Mouse (Mus musculus): ENCODE results near the gene Gabarapl1. TPM values are rescaled to one million over a fixed set of nuclear protein-coding genes. Genes with fewer than 3 reads are reported as not detected.

Gabarapl1 gene
- polyA plus RNA-seq, 1 experiment from 2014 or later = 40.3 TPM

- H3K9me3 ChIP-seq = no peaks in the 10 kb centered on the region
- H3K27me3 ChIP-seq (replicated peaks) = no peaks in the 10 kb centered on the region
- no peak overlapping the region for H3K4me3 ChIP-seq
- H3K4me2 ChIP-seq = no peak overlapping the region
- H3K27ac ChIP-seq (replicated peaks) = no peak overlapping the region
- H3K36me3 ChIP-seq = peaks cover 56% of the 10 kb centered on the region
- peaks cover 21% of the 10 kb centered on the region for H3K4me1 ChIP-seq
- no peak overlapping the region for H3K9ac ChIP-seq
- 84% methylated on average over 6 of the region's 6 CpGs for WGBS
- no peak for ATAC-seq (ENCODE audit: extremely low read depth, insufficient number of reproducible peaks, low FRiP score, low TSS enrichment)
Observed at GRCm38 (mm10) chr6:129538555-129538954, 5.6 kb downstream of the Gabarapl1 start.

- Histone ChIP-seq H3K4me3 (no peak overlapping the region), H3K9ac (no peak overlapping the region), H3K36me3 (peaks cover 56% of the 10 kb centered on the region), H3K4me1 (0 out of 2 replicates have a peak, but pooled peaks cover 5% of the 10 kb centered on the region), H3K27ac (replicated peaks) (no peak overlapping the region), H3K9me3 (no peaks in the 10 kb centered on the region), H3K27me3 (replicated peaks) (no peaks in the 10 kb centered on the region), H3K4me2 (no peak overlapping the region)
- ATAC-seq (ENCODE audit: extremely low read depth, insufficient number of reproducible peaks, low FRiP score, low TSS enrichment) = no peak
- WGBS = 83% methylated on average over 9 of the region's 9 CpGs
Observed at GRCm38 (mm10) chr6:129541931-129542330, 9.0 kb downstream of the Gabarapl1 start.

GRCm38 (mm10) chr6:129542540-129542939 lies 9.6 kb downstream of the Gabarapl1 start:
- Histone ChIP-seq H3K36me3 (peaks cover 52% of the 10 kb centered on the region), H3K27ac (replicated peaks) (no peak overlapping the region), H3K4me1 (0 out of 2 replicates have a peak, but pooled peaks cover 5% of the 10 kb centered on the region), H3K27me3 (replicated peaks) (no peaks in the 10 kb centered on the region), H3K9ac (no peak overlapping the region), H3K9me3 (no peaks in the 10 kb centered on the region), H3K4me2 (no peak overlapping the region), H3K4me3 (no peak overlapping the region)
- no peak for ATAC-seq (ENCODE audit: extremely low read depth, insufficient number of reproducible peaks, low FRiP score, low TSS enrichment)
- WGBS = 90% methylated on average over 3 of the region's 3 CpGs

- Histone ChIP-seq H3K36me3 (peaks cover 38% of the 10 kb centered on the region), H3K27ac (replicated peaks) (no peak overlapping the region), H3K27me3 (replicated peaks) (no peaks in the 10 kb centered on the region), H3K4me3 (no peak overlapping the region), H3K9me3 (no peaks in the 10 kb centered on the region), H3K4me1 (0 out of 2 replicates have a peak, but pooled peaks cover 5% of the 10 kb centered on the region), H3K4me2 (no peak overlapping the region), H3K9ac (no peak overlapping the region)
- 59% methylated on average over 6 of the region's 6 CpGs for WGBS
- no peak for ATAC-seq (ENCODE audit: extremely low read depth, insufficient number of reproducible peaks, low FRiP score, low TSS enrichment)
Observed at GRCm38 (mm10) chr6:129543709-129544606, 11.0 kb downstream of the Gabarapl1 start.

- 72% methylated on average over 2 of the region's 2 CpGs for WGBS
- no peak for ATAC-seq (ENCODE audit: extremely low read depth, insufficient number of reproducible peaks, low FRiP score, low TSS enrichment)
- H3K36me3 ChIP-seq = peaks cover 6% of the 10 kb centered on the region
Observed at GRCm38 (mm10) chr6:129547277-129547676, 14.3 kb downstream of the Gabarapl1 start.

GRCm38 (mm10) chr6:129548009-129548408 lies 15.0 kb downstream of the Gabarapl1 start:
- 66% methylated on average over 3 of the region's 3 CpGs for WGBS
- Histone ChIP-seq H3K4me1 (0 out of 2 replicates have a peak, but pooled peaks cover 5% of the 10 kb centered on the region), H3K27me3 (replicated peaks) (no peaks in the 10 kb centered on the region), H3K4me2 (no peak overlapping the region), H3K36me3 (no peaks in the 10 kb centered on the region), H3K9me3 (no peaks in the 10 kb centered on the region), H3K9ac (no peak overlapping the region), H3K4me3 (no peak overlapping the region), H3K27ac (replicated peaks) (no peak overlapping the region)
- ATAC-seq (ENCODE audit: extremely low read depth, insufficient number of reproducible peaks, low FRiP score, low TSS enrichment) = no peak

More at GRCm38 (mm10) chr6:129547277-129547676, 14.3 kb downstream of the Gabarapl1 start:
- H3K4me3 ChIP-seq = no peak overlapping the region
- H3K27ac ChIP-seq (replicated peaks) = no peak overlapping the region
- H3K4me1 ChIP-seq = 0 out of 2 replicates have a peak, but pooled peaks cover 5% of the 10 kb centered on the region
- no peak overlapping the region for H3K4me2 ChIP-seq
- no peaks in the 10 kb centered on the region for H3K27me3 ChIP-seq (replicated peaks)
- H3K9me3 ChIP-seq = no peaks in the 10 kb centered on the region
- no peak overlapping the region for H3K9ac ChIP-seq

- no peak overlapping the region for H3K27ac ChIP-seq (replicated peaks)
- H3K4me1 ChIP-seq = peaks cover 5% of the 10 kb centered on the region; the same call in 1 of the 2 replicates
- no peak overlapping the region for H3K4me3 ChIP-seq
- no peak overlapping the region for H3K9ac ChIP-seq
- no peaks in the 10 kb centered on the region for H3K27me3 ChIP-seq (replicated peaks)
- H3K9me3 ChIP-seq = no peaks in the 10 kb centered on the region
- ATAC-seq (ENCODE audit: extremely low read depth, insufficient number of reproducible peaks, low FRiP score, low TSS enrichment) = no peak
- H3K36me3 ChIP-seq = no peaks in the 10 kb centered on the region
- H3K4me2 ChIP-seq = no peak overlapping the region
Observed at GRCm38 (mm10) chr6:129557298-129558023, 24.5 kb downstream of the Gabarapl1 start.

GRCm38 (mm10) chr6:129558946-129559640 lies 26.1 kb downstream of the Gabarapl1 start:
- H3K4me2 ChIP-seq = no peak overlapping the region
- 15% methylated on average over 12 of the region's 12 CpGs for WGBS
- ATAC-seq (ENCODE audit: extremely low read depth, insufficient number of reproducible peaks, low FRiP score, low TSS enrichment) = no peak; the same call in 1 of the 2 replicates
- no peaks in the 10 kb centered on the region for H3K27me3 ChIP-seq (replicated peaks)
- H3K36me3 ChIP-seq = no peaks in the 10 kb centered on the region
- no peak overlapping the region for H3K9ac ChIP-seq
- H3K9me3 ChIP-seq = no peaks in the 10 kb centered on the region
- no peak overlapping the region for H3K27ac ChIP-seq (replicated peaks)
- H3K4me3 ChIP-seq = no peak overlapping the region
- H3K4me1 ChIP-seq = peaks cover 5% of the 10 kb centered on the region; the same call in 1 of the 2 replicates

GRCm38 (mm10) chr6:129559641-129560027 lies 26.7 kb downstream of the Gabarapl1 start:
- Histone ChIP-seq H3K4me2 (no peak overlapping the region), H3K9ac (no peak overlapping the region), H3K9me3 (no peaks in the 10 kb centered on the region), H3K4me1 (peaks cover 5% of the 10 kb centered on the region; the same call in 1 of the 2 replicates), H3K36me3 (no peaks in the 10 kb centered on the region), H3K27me3 (replicated peaks) (no peaks in the 10 kb centered on the region), H3K4me3 (no peak overlapping the region), H3K27ac (replicated peaks) (no peak overlapping the region)
- 38% methylated on average over 4 of the region's 4 CpGs for WGBS
- ATAC-seq (ENCODE audit: extremely low read depth, insufficient number of reproducible peaks, low FRiP score, low TSS enrichment) = no peak

- H3K36me3 ChIP-seq = no peaks in the 10 kb centered on the region
- no peak overlapping the region for H3K9ac ChIP-seq
- H3K4me1 ChIP-seq = no peaks in the 10 kb centered on the region
- H3K9me3 ChIP-seq = no peaks in the 10 kb centered on the region
- no peak overlapping the region for H3K4me3 ChIP-seq
- H3K27me3 ChIP-seq (replicated peaks) = no peaks in the 10 kb centered on the region
- ATAC-seq (ENCODE audit: extremely low read depth, insufficient number of reproducible peaks, low FRiP score, low TSS enrichment) = no peak
- no peak overlapping the region for H3K4me2 ChIP-seq
- 70% methylated on average over 2 of the region's 2 CpGs for WGBS
- no peak overlapping the region for H3K27ac ChIP-seq (replicated peaks)
Observed at GRCm38 (mm10) chr6:129565257-129565656, 32.3 kb downstream of the Gabarapl1 start.

- WGBS = 15% methylated on average over 2 of the region's 2 CpGs
- Histone ChIP-seq H3K4me3 (no peak overlapping the region), H3K4me1 (no peaks in the 10 kb centered on the region), H3K9ac (no peak overlapping the region), H3K27me3 (replicated peaks) (no peaks in the 10 kb centered on the region), H3K9me3 (no peaks in the 10 kb centered on the region), H3K27ac (replicated peaks) (no peak overlapping the region), H3K36me3 (no peaks in the 10 kb centered on the region), H3K4me2 (no peak overlapping the region)
- no peak for ATAC-seq (ENCODE audit: extremely low read depth, insufficient number of reproducible peaks, low FRiP score, low TSS enrichment)
Observed at GRCm38 (mm10) chr6:129575315-129575714, 42.4 kb downstream of the Gabarapl1 start.

All from heart, embryonic 13.5 days (tissue).